Mouse (Mus musculus): ENCODE data around the gene Nyx.
A peak's percentile ranks its signal among the peaks of the same experiment; 100 is the strongest.

Gene Nyx

DNA sequence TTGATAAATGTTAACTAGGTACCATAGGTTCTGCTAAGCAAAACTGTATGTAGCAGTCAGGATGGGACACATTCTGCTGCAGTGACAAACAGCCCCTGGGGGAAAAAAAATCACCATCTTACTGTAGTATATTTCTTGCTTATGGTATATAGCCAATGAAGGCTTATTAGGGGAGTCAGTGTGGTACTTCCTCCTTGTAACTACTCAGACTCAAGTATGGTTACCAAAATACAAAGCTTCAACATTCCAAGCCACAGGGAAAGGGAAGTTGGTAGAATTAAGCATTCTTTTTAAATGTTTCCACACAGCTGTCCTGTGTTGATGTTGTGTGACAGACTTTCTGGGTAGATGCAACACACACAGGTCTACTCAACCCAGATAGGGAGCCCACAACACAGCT is 27.0 kb downstream of the Nyx start:
- DNase-seq (ENCODE audit: low spot score in 2 of 2): no peak

DNA sequence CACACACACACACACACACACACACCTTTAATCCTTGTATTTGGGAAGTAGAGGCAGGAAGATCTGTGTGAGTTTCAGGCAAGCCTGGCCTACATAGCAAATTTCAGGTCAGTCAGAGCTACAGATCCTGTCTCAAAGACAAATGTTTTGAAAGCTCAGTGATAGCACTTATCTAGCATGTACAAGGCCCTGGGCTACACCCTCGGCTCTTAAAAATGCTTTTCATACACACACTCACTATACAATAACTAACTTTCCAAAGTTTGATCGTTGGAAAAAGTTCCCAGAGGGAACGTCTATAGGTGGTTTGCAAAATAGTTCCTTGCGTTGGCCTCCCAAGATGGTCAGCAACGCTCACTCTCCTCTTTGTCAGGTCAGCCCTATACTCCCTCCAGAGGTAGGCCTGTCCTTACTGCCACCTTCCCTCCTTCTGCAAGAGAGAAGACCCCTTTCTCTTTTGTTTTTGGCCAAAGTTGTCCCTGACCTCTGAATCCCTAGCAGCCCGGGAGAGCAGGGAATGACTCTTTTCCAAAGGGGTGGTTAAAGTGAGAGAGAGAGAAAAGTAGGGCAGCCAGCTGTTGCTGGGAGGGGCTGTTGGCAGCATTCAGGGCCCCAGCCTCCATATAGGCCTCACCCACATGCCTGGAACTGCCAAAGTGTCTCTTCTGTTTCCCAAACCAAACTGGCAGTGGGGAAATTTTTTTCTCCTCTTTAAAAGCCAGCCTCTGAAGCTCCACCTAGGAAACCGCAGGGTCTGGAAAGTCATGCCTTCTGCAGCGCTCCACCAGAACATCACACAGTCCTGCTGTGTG is 29.2 kb downstream of the Nyx start:
- DNase-seq (ENCODE audit: low spot score in 2 of 2): no peak

DNA sequence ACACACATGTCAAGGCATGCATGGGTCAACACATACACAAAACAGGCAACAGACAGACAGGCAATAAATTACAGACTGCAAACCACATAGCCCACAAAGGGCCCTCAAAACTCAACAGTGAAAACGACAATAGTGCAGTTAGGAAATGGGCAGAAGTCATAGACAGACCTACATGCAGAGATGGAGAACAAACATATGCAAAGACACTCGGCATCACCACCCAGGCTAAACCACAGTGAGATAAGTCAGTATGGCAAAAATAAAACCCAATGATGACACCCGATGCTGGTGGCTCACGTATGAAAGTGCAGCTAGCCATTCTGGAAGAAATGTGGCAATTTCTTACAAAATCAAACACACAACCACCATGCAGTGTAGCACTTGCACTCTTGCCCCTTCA is 34.4 kb downstream of the Nyx start:
- no peak for DNase-seq (ENCODE audit: low spot score in 2 of 2)

DNA sequence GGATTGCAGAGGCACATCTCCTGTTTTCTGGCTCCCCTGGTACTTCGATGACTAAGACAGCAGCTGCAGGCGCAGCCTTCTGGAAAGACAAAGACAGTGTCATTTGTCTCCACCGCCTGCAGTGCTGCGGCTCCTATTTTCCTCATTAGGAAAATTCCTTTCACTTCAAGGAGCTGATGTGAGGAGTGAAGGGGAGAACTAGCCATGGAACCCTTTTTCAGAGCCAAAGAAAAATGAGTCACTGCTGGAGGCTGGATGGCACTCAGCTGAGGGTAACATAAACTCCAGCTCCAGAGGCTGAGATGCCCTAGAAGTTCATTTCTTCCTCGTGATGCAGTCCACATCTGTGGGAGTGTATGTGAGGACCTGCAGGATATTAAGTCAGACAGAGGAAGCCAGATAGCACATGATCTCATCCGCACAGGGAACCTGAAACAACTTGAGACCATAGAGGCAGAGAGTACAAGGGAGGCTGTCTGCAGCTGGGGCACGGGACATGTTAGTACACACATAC is 37.0 kb downstream of the Nyx start:
- no peak for DNase-seq (ENCODE audit: low spot score in 2 of 2)

DNA sequence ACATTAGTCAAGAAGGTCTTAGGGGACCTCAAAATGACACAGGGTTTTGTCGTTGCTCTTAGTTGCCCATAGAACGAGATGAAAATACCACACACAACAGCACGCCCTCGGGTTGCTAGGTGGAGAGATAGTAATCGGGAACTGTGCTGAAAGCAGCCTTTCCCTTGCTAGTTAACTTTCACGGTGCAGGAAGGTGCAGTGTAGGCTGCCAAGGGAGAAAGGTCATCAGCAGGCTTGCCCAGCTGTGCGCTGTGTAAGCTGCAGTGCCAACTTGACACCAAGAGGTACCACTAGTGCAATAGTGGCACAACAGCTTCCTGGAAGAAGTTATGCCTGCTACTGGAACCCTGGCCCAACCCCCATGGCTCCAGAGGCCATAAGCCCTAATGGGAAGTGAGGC is 38.5 kb downstream of the Nyx start:
- no peak for DNase-seq (ENCODE audit: low spot score in 2 of 2)

DNA sequence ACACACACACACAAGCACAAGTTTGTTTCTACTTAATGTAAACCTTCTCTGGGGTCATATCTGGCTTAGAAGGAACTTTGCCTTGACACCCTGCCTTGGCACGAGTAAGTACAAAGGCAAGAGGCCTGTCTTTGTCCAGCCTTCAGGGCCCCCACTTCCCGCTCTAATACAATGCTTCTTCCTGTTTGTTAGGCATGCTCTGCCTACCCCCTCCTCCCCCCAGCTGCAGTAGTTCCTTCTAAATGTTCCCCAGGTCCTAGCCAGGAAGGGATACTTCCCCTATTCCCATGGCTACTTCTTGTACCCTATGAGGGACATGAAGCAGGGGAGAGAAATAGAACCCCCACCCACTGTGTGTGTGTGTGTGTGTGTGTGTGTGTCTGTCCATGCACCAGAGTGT is 40.5 kb downstream of the Nyx start:
- no peak for DNase-seq (ENCODE audit: low spot score in 2 of 2)

DNA sequence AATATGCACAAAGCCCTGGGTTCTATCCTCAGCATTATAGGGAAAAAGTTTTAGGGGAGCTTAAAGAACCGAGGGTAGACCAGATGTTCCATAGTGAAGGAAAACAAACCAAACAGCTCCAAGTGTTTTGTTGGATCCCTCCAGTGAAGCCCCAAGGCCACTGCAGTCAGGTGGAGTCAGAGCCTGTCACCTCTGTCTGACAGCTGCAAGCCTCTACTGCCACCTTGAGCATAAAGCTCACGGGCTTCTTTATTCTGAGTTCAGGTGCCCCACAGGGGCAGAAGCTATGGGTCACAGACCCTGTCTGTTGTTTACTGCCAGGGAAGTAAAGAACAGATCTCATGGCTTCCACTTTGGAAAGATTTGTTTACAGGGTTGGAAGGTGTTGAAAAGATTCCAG is 47.2 kb downstream of the Nyx start:
- DNase-seq (ENCODE audit: low spot score in 2 of 2): no peak

DNA sequence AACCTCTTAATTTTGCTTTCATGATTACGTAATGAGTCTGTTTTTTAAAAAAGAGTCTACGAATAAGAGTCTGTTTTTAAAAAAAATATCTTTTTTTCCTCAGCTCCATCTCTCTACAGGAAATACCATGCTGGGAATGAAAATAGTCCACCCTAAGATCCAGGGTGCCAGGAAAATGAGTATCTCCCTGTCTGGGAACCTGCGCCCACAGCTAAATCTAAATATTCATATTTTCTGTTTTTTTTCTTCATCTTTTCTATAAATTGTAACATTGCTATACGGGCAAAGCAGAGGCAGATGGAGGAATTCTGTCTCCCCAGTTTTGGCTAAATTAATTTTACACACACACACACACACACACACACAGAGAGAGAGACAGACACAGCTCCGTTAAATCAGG is 48.0 kb downstream of the Nyx start:
- no peak for DNase-seq (ENCODE audit: low spot score in 2 of 2)

DNA sequence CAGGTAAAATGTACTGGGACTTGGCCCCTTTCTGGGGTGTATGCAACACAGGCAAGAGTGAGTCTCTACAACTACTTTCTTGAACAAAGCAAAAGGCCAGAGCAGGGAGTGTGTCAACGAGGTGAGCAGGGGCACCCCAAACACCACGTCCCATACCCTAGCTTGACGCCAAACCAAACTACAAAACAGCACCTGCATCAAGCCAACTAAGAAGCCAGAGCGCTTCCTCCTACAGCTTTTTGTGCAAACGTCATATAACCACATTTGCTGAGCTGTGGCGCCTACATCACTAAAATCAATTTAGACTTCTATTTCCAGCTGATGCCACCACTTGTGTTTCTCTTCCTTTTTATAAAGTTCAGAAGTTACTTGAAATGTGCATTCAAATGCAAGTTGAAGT is 50.5 kb downstream of the Nyx start:
- DNase-seq (ENCODE audit: low spot score in 2 of 2): no peak

DNA sequence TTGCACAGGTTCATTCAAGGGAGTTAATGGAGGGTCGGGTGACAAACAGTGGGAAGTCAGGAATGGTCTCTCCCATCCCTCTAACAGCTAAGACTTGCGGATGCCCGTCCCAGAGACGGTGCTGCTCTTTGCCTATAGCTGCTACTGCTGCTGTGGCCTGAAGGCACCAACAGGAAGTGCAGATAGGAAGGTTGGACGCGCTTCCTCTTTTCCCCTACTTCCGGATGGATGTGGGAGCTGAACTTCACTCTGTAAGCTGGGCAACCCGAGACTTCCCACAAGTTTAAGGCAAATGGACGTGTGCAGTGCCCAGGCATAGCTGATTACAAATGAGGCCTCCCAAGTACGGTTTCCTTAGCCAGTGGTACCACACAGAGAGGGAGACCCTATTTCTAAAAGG is 52.1 kb downstream of the Nyx start:
- DNase-seq (ENCODE audit: low spot score in 2 of 2): no peak

DNA sequence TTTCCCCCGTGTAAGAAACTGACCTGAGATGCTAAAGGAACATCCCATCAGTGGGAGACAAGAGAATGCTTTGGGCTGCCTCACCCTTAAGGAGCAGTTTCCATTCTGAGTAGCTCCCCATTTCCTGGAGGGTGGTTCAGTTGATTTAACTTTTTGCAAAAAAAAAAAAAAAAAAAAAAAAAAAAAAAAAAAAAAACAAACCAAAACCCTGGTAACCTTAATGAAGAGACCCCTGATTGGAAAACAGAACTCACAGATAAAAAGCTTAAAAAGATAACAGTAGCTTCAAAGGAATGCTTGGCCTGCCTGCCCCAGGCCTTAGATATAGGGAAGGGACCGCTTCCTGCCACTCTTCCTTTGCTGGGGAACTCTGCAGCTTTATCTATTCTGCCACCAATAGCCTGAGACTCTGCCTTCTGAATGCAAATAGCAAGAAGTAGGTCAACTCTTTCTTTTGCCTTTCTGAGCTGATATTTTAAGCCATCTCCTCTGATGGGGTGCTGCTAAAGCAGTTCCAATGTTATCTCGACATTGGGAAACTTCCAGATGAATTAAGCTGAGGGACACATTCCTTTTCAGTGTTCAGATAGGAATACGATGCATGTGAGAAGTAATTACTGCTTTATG is 53.0 kb downstream of the Nyx start:
- DNase-seq (ENCODE audit: low spot score in 2 of 2): no peak

DNA sequence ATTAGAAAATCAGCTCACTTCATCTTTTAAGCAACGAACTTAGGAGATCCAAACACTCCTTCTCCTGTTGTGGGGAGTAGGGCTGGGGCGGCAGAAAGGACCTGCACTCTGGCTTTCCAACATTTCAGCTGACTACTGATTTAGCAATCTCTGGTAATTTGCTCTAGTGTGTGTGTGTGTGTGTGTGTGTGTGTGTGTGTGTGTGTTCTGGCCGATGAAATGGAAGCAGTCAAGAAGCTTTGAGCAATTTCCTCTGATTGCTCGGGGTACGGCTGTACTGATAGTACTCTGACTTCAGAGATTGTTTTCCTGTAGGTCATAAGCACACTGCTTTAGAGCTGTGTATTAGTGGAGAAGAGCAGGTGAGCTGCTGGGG is 53.5 kb downstream of the Nyx start:
- DNase-seq (ENCODE audit: low spot score in 2 of 2): peak in 1 of 2 experiments; percentile 29

DNA sequence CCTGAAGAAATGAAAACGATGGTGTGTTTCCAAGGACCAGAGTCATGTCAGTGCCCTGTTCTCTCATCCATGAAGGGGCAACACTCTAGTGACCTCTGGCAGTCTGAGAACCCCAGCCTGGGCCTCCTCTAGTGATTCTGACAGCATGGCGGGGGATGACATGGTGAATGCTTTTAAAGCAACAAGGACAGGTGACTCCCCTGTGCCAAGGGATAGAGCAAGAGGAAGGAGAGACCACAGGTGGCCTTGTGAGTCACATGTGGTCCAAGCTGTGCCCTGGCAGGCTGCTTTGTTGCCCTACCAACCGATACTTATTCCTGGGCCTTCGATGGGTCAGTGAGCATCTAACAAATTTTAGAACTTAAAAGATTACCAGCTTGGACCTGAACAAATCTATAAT is 54.7 kb downstream of the Nyx start:
- DNase-seq (ENCODE audit: low spot score in 2 of 2): no peak

DNA sequence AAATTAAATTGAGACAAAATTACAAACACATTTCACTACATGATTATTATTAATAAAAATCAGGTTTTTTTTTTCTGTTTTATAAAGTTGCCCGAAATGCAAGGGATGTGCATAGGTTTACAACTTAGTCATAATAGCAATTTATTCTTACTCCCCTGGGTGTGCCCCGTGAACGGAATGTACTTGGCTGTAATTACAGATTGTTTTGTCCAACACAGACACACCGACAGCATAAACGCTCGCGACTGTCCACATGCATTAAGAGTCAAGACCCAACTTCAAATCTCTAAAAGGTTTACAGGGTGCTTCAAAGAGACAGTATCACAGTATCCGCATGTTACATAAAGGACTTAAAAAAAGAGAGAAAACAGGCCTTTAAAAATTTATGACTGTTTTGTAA is 55.4 kb downstream of the Nyx start:
- DNase-seq (ENCODE audit: low spot score in 2 of 2): peak in 1 of 2 experiments; percentile 16

Measured in urinary bladder, postnatal 36 days (tissue).